Mouse (Mus musculus) brain, adult 2 months (tissue): ENCODE data around the gene Lrrk1.

Experiments
- DNase-seq: peaks from one replicate; pipeline ENCODE4 v3.0.0; 2011; ENCODE audit warnings: low read depth, low spot score

Gene Lrrk1

GRCm38 (mm10) chr7:66387813-66388521 is at the start of gene Lrrk1:
Gene Lrrk1 (minus strand): TSS chr7:66388350.
- DNase-seq: no peak

- DNase-seq: peak; percentile 68
Measured at GRCm38 (mm10) chr7:66434453-66434935, 46.3 kb upstream of the Lrrk1 start.

GRCm38 (mm10) chr7:66427437-66428161 is 39.4 kb upstream of the Lrrk1 start, which contains the start of gene Aldh1a3:
Gene Aldh1a3 (minus strand): TSS chr7:66427517.
- DNase-seq: peak; percentile 44

GRCm38 (mm10) chr7:66427053-66427436 is 38.9 kb upstream of the Lrrk1 start:
- no peak for DNase-seq

GRCm38 (mm10) chr7:66421903-66422302 is 33.8 kb upstream of the Lrrk1 start:
- no peak for DNase-seq

- DNase-seq: no peak
Measured at GRCm38 (mm10) chr7:66418981-66419380, 30.8 kb upstream of the Lrrk1 start.

- DNase-seq: no peak
Measured at GRCm38 (mm10) chr7:66416829-66417228, 28.7 kb upstream of the Lrrk1 start.

GRCm38 (mm10) chr7:66413093-66413492 is 24.9 kb upstream of the Lrrk1 start:
- peak; percentile 11 for DNase-seq

- peak; percentile 63 for DNase-seq
Measured at GRCm38 (mm10) chr7:66409433-66409832, 21.3 kb upstream of the Lrrk1 start.

GRCm38 (mm10) chr7:66406971-66407370 is 18.8 kb upstream of the Lrrk1 start:
- no peak for DNase-seq

GRCm38 (mm10) chr7:66405951-66406721 is 18.0 kb upstream of the Lrrk1 start:
- DNase-seq: no peak

GRCm38 (mm10) chr7:66405541-66405940 is 17.4 kb upstream of the Lrrk1 start:
- no peak for DNase-seq

GRCm38 (mm10) chr7:66404802-66405201 is 16.7 kb upstream of the Lrrk1 start:
- DNase-seq: no peak

GRCm38 (mm10) chr7:66404141-66404540 is 16.0 kb upstream of the Lrrk1 start:
- DNase-seq: no peak

- no peak for DNase-seq
Measured at GRCm38 (mm10) chr7:66402876-66403275, 14.7 kb upstream of the Lrrk1 start.

- DNase-seq: no peak
Measured at GRCm38 (mm10) chr7:66401605-66402004, 13.5 kb upstream of the Lrrk1 start.

- no peak for DNase-seq
Measured at GRCm38 (mm10) chr7:66397288-66397687, 9.1 kb upstream of the Lrrk1 start.

GRCm38 (mm10) chr7:66388621-66389532 is 727 bp upstream of the Lrrk1 start:
- DNase-seq: peak; percentile 90

- no peak for DNase-seq
Measured at GRCm38 (mm10) chr7:66387419-66387812, 734 bp downstream of the Lrrk1 start.

GRCm38 (mm10) chr7:66386411-66386810 is 1.7 kb downstream of the Lrrk1 start:
- no peak for DNase-seq

- no peak for DNase-seq
Measured at GRCm38 (mm10) chr7:66385826-66386225, 2.3 kb downstream of the Lrrk1 start.
